Mouse (Mus musculus) embryonic fibroblast, embryonic 13.5 days (primary cell): ENCODE data around the gene Cldn7. TPM values are rescaled to one million over a fixed set of nuclear protein-coding genes. Genes with fewer than 3 reads are reported as not detected.
"Not testable (repeated sequence)": the region's sequence is repeated elsewhere in the genome, so short reads cannot be mapped to it uniquely, and the experiment has no call there.

Experiments
- H3K27ac ChIP-seq: 2 replicates; pipeline ENCODE4 v1.5.1; 2012; ENCODE audit warnings: low read length, control low read depth, inconsistent platforms; ENCODE audit not compliant: insufficient read depth
- H3K4me1 ChIP-seq: 2 replicates; pipeline ENCODE4 v1.6.1; 2011; ENCODE audit warnings: low read length; ENCODE audit not compliant: control insufficient read depth, insufficient read depth
- H3K4me3 ChIP-seq: 2 replicates; pipeline ENCODE4 v1.5.1; 2011; ENCODE audit warnings: mild to moderate bottlenecking, control low read depth, low read length; ENCODE audit not compliant: insufficient read depth
- CTCF ChIP-seq: IDR thresholded peaks from 2 replicates; pipeline ENCODE4 v1.5.1; 2011; ENCODE audit warnings: mild to moderate bottlenecking, control low read depth, low read length, moderate library complexity, borderline replicate concordance; ENCODE audit not compliant: insufficient read depth
- POLR2A ChIP-seq: IDR thresholded peaks from 2 replicates; pipeline ENCODE4 v1.6.1; 2011; ENCODE audit warnings: low read depth, mild to moderate bottlenecking, control low read depth, low read length, moderate library complexity
- polyA plus RNA-seq: library from polyadenylated mRNA; stranded (reverse); fragments of >200 nt; gene quantifications from 2 replicates; pipeline ENCODE4 v1.2.4, GENCODE M21; 2011; ENCODE audit warnings: low read depth; ENCODE audit not compliant: missing spikeins, insufficient read length

Cldn7 gene
- polyA plus RNA-seq: not detected in 2 replicates

- Histone ChIP-seq H3K4me1 (no peaks in the 10 kb centered on the region), H3K4me3 (no peak within 1 kb of the TSS), H3K27ac (no peak within 1 kb of the TSS)
- TF ChIP-seq CTCF: no peak
- TF ChIP-seq POLR2A: no peak
These were observed at the start of gene Cldn7 for GRCm38 (mm10) chr11:69964650-69965270. Gene Cldn7, plus strand, starts transcription at chr11:69964779.

DNA sequence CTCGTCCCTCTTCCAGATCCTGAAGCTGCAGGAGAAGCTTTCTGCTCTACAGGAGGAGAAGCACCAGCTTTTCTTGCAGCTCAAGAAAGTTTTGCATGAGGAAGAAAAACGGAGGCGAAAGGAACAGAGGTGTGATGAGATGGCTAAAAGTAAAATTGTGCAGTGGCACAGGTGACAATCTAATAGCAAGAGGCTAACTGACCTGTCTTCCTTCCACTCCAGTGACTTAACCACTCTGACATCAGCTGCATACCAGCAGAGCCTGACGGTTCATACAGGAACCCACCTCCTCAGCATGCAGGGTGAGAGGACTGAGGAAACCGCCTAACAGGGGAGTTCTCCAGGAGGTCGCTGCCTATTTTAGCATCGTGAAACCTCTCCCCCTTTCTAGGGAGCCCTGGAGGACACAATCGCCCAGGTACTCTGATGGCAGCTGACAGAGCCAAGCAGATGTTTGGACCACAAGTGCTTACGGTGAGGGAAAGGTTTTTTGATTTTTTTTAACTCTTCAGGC is 49.6 kb upstream of the Cldn7 start:
- H3K27ac ChIP-seq: no peak overlapping the region
- H3K4me1 ChIP-seq: peaks cover 19% of the 10 kb centered on the region
- TF ChIP-seq CTCF (no peak), POLR2A (no peak)
- H3K4me3 ChIP-seq: peak overlapping the region; percentile 60

GRCm38 (mm10) chr11:69915667-69916627 is 48.6 kb upstream of the Cldn7 start:
- no peak overlapping the region for H3K27ac ChIP-seq
- no peak overlapping the region for H3K4me3 ChIP-seq
- TF ChIP-seq CTCF (no peak), POLR2A (0 out of 2 replicates have a peak, but pooled peaks have one; percentile 11)
- H3K4me1 ChIP-seq: peaks cover 19% of the 10 kb centered on the region

DNA sequence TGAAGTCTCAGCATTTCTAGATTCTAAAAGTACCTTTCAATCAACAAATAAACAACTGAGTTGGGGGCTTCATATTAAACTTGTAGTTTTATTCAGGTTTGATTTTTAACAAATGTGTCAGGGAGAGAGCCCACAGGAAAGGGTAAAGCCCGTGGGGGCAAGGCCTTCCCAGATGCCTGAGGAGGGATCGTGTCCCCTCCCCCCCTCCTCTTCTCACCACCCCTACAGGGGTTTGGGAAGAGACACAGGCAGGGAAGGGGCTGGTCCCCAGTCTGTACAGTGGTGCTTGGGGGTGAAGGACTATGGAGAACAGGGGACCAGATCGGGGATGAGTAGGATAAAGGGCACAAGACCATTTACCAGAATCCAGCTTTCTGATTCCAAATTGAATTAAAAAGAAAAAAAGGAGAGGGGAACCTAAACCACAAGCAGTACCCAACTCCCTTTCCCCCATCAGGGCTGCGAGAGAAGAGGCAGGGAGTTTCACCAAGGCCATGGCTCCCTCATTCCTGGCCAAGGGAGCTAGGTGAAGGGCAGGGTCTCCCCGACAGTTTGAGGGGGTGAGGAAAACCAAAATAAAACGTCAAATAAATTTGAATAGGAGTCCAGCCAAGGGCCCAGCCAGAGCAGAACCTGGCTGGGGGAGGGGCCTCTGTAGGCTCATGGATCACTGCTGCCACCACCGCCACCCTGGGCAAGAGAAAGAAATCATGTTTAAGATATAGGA is 47.8 kb upstream of the Cldn7 start:
- peaks cover 19% of the 10 kb centered on the region for H3K4me1 ChIP-seq
- H3K27ac ChIP-seq, H3K4me3 ChIP-seq: not testable (repeated sequence)

GRCm38 (mm10) chr11:69917379-69917948 is 47.1 kb upstream of the Cldn7 start:
- no peak for TF ChIP-seq CTCF
- TF ChIP-seq POLR2A: no peak
- no peak overlapping the region for H3K4me3 ChIP-seq
- peaks cover 19% of the 10 kb centered on the region for H3K4me1 ChIP-seq
- no peak overlapping the region for H3K27ac ChIP-seq

DNA sequence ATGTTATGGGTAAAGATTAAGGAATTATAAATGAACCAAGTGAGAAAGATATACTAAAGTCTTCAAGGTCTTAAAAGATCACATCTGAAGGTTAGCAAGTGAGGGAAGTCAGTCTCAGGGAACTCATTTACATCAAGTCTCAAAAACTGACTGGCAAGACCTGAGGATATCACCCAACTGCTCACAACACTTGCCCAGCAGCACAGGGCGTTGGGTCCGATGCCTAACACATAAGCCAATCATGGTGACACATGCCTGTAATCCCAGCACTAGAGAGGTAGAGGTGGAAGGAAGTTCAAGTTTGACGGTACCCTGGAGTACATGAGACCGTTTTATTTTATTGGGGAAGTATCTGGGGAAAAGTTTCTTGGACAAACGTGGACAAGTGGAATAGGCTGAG is 46.5 kb upstream of the Cldn7 start:
- H3K27ac ChIP-seq: no peak overlapping the region
- H3K4me1 ChIP-seq: peaks cover 19% of the 10 kb centered on the region
- H3K4me3 ChIP-seq: no peak overlapping the region
- no peak for TF ChIP-seq POLR2A
- no peak for TF ChIP-seq CTCF

DNA sequence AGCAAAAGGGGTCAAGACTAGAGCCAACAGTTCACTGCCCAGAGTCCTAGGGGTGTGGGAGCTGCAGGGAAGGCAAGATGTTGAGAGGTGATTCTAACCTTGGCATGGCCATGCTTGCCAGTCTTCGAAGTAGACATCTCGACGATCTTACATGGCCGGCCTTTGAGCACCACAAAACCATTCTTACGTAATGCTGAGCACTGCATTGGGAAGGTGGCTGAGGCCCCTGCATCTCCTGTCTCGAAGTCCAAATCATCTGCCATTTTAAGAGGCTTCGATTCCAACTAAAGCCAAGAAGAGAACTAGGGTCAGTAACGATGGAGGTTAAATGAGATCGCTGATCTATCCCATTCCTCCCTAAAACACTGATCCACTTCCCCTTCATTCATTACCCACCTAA is 45.5 kb upstream of the Cldn7 start:
- TF ChIP-seq CTCF (no peak), POLR2A (no peak)

DNA sequence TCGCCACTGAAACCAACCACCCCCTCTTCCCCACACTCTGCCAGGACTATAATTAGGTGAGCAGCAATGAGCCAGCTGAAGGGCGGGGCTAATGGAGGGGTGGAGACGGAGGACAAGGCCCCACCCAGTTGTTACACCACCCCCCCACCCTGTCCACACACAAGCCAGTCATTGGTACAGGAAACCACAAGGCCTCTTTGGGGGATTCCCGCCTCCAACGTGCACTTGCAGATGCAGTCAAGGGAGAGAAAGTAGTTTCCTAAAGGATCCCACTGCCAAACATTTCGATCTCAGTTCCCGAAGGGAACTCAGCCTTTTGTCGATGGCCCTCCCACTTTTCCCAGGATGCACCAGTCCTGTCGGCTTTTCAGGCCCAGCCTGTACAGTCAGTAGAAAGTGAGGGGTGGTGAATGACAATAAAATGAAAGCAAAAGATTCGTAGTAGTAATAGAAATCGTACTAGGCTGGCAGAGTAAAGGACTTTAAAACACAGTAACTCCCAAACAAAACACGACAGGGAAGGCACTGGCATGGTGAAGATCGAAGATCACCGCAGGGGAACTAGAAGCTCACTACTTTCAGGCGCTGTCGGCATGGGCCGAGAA is 44.8 kb upstream of the Cldn7 start:
- peaks cover 18% of the 10 kb centered on the region for H3K4me1 ChIP-seq
- TF ChIP-seq POLR2A: 0 out of 2 replicates have a peak, but pooled peaks have one; percentile 49
- TF ChIP-seq CTCF: no peak
- H3K27ac ChIP-seq: peak overlapping the region; percentile 90
- H3K4me3 ChIP-seq: peak overlapping the region; percentile 97

More for the DNA sequence above, 45.5 kb upstream of the Cldn7 start:
- Histone ChIP-seq H3K27ac (no peak overlapping the region), H3K4me1 (peaks cover 19% of the 10 kb centered on the region), H3K4me3 (peak overlapping the region; percentile 97)
